Mouse (Mus musculus): Measurements from ENCODE around the gene Cenpt.

The Cenpt gene

GRCm38 (mm10) chr8:105804797-105805196 is 48.3 kb downstream of the Cenpt start:
- peak; percentile 66 to 89 for DNase-seq

GRCm38 (mm10) chr8:105801153-105801904 is 51.7 kb downstream of the Cenpt start:
- no peak for DNase-seq

- peak; percentile 92 to 94 for DNase-seq
Observed at GRCm38 (mm10) chr8:105799091-105799812, 53.8 kb downstream of the Cenpt start.

GRCm38 (mm10) chr8:105798408-105798807 is 54.7 kb downstream of the Cenpt start:
- no peak for DNase-seq

- no peak for DNase-seq
Observed at GRCm38 (mm10) chr8:105795785-105796184, 57.3 kb downstream of the Cenpt start.
